Comparison of ENCODE assay signal across 18 mouse cellular contexts in genomic region chr1:55983522-55984066, GRCm38 (mm10).
DNase-seq lines count a peak whose midpoint lies in the region; ATAC-seq and TF ChIP-seq lines count a peak whose summit lies in the region.
"Had no signal": no experiment of that assay in that cellular context is flagged by ENCODE, and none has a peak within 500 bp of the region (broad histone marks: within the 10 kb centered on the region; RNA-seq: fewer than 3 reads in every experiment).

No protein-coding gene starts in this region.

- no peak overlapping the region for H3K9ac ChIP-seq in hindbrain, embryonic 16.5 days (ENCODE audit: low read depth, low read length)
- H3K9ac ChIP-seq in hindbrain, embryonic 11.5 days (ENCODE audit: low read depth, low read length): no peak overlapping the region
- H3K9ac ChIP-seq in intestine, embryonic 15.5 days: no peak overlapping the region
- H3K9ac ChIP-seq: embryonic facial prominence, embryonic 12.5 days; forebrain, embryonic 12.5 days; heart, embryonic 15.5 days had no signal

- no peak overlapping the region for H3K4me3 ChIP-seq in hindbrain, embryonic 16.5 days (ENCODE audit: low read length)
- H3K4me3 ChIP-seq in hindbrain, embryonic 11.5 days (ENCODE audit: low read depth, low read length): no peak overlapping the region
- no peak overlapping the region for H3K4me3 ChIP-seq in left cerebral cortex, adult 2 months
- H3K4me3 ChIP-seq in intestine, embryonic 15.5 days (replicated peaks): no peak overlapping the region
- H3K4me3 ChIP-seq: embryonic facial prominence, embryonic 12.5 days; forebrain, embryonic 12.5 days; heart, embryonic 15.5 days had no signal

- H3K27ac ChIP-seq in hindbrain, embryonic 16.5 days (ENCODE audit: low read depth, low read length): no peak overlapping the region
- H3K27ac ChIP-seq in hindbrain, embryonic 11.5 days (ENCODE audit: low read depth, low read length): no peak overlapping the region
- H3K27ac ChIP-seq in left cerebral cortex, adult 2 months: no peak overlapping the region
- no peak overlapping the region for H3K27ac ChIP-seq in intestine, embryonic 15.5 days
- H3K27ac ChIP-seq: embryonic facial prominence, embryonic 12.5 days; forebrain, embryonic 12.5 days; heart, embryonic 15.5 days; kidney, postnatal 0 days had no signal

- no peaks in the 10 kb centered on the region for H3K36me3 ChIP-seq in hindbrain, embryonic 16.5 days (ENCODE audit: control insufficient read depth, insufficient read depth, low read length)
- H3K36me3 ChIP-seq in hindbrain, embryonic 11.5 days (ENCODE audit: control insufficient read depth, insufficient read depth, low read length): no peaks in the 10 kb centered on the region
- H3K36me3 ChIP-seq in intestine, embryonic 15.5 days: no peaks in the 10 kb centered on the region
- H3K36me3 ChIP-seq: embryonic facial prominence, embryonic 12.5 days; forebrain, embryonic 12.5 days; G1E; heart, embryonic 15.5 days had no signal

- no peaks in the 10 kb centered on the region for H3K9me3 ChIP-seq in hindbrain, embryonic 16.5 days (ENCODE audit: control insufficient read depth, low read length)
- H3K9me3 ChIP-seq in hindbrain, embryonic 11.5 days (ENCODE audit: control insufficient read depth, low read length): no peaks in the 10 kb centered on the region
- no peaks in the 10 kb centered on the region for H3K9me3 ChIP-seq in intestine, embryonic 15.5 days
- H3K9me3 ChIP-seq: embryonic facial prominence, embryonic 12.5 days; forebrain, embryonic 12.5 days; heart, embryonic 15.5 days had no signal

- TF ChIP-seq CTCF in brain, embryonic 14.5 days (IDR thresholded peaks at IDR 0.05; ENCODE audit: borderline replicate concordance, extremely low read depth, insufficient read depth, insufficient read length): no peak
- peak; percentile 27 for TF ChIP-seq CTCF in left cerebral cortex, adult 2 months (IDR thresholded peaks at IDR 0.05)

- no peaks in the 10 kb centered on the region for H3K4me1 ChIP-seq in hindbrain, embryonic 16.5 days (ENCODE audit: control insufficient read depth, insufficient read depth, low read depth, low read length)
- no peaks in the 10 kb centered on the region for H3K4me1 ChIP-seq in hindbrain, embryonic 11.5 days (replicated peaks; ENCODE audit: control insufficient read depth, insufficient read depth, low read length)
- no peaks in the 10 kb centered on the region for H3K4me1 ChIP-seq in intestine, embryonic 15.5 days (replicated peaks)
- H3K4me1 ChIP-seq: embryonic facial prominence, embryonic 12.5 days; forebrain, embryonic 12.5 days; heart, embryonic 15.5 days had no signal

- H3K27me3 ChIP-seq in hindbrain, embryonic 16.5 days (replicated peaks; ENCODE audit: control insufficient read depth, insufficient read depth, low read length): no peaks in the 10 kb centered on the region
- H3K27me3 ChIP-seq in hindbrain, embryonic 11.5 days (ENCODE audit: control insufficient read depth, insufficient read depth, low read length): no peaks in the 10 kb centered on the region
- H3K27me3 ChIP-seq in intestine, embryonic 15.5 days (replicated peaks): no peaks in the 10 kb centered on the region
- H3K27me3 ChIP-seq: embryonic facial prominence, embryonic 12.5 days; forebrain, embryonic 12.5 days; heart, embryonic 15.5 days had no signal

- intact Hi-C loops in left cerebral cortex, adult 2 months (cut with DNase I): no loop called here

- peak; percentile 39 to 43 for DNase-seq in cerebellum, postnatal 14 days
- no peak for DNase-seq in cerebellum, adult 18-20 months
- no peak for DNase-seq in hindbrain, embryonic 11.5 days (ENCODE audit: low spot score)
- DNase-seq in brain, embryonic 14.5 days (ENCODE audit: low read depth): peak; percentile 34
- DNase-seq in left cerebral cortex, adult 2 months (ENCODE audit: extremely low spot score in 1 of 2, low spot score in 2 of 2): no peak
- DNase-seq: adrenal gland, postnatal 10 days; B cell, adult 2 months; gastrocnemius, postnatal 36 days had no signal

- WGBS in hindbrain, embryonic 16.5 days: 61% methylated on average over 5 of the region's 5 CpGs
- 68% methylated on average over 5 of the region's 5 CpGs for WGBS in hindbrain, embryonic 11.5 days
- 72% methylated on average over 5 of the region's 5 CpGs for WGBS in intestine, embryonic 15.5 days

- no peak overlapping the region for H3K4me2 ChIP-seq in hindbrain, embryonic 16.5 days (ENCODE audit: low read length)
- no peak overlapping the region for H3K4me2 ChIP-seq in hindbrain, embryonic 11.5 days (replicated peaks; ENCODE audit: low read depth, low read length)
- no peak overlapping the region for H3K4me2 ChIP-seq in intestine, embryonic 15.5 days (replicated peaks)
- H3K4me2 ChIP-seq: embryonic facial prominence, embryonic 12.5 days; forebrain, embryonic 12.5 days; heart, embryonic 15.5 days; liver, embryonic 11.5 days had no signal

- TF ChIP-seq POLR2A in brain, embryonic 14.5 days (IDR thresholded peaks at IDR 0.05; ENCODE audit: borderline replicate concordance, extremely low read depth, insufficient read depth, insufficient read length, poor library complexity, severe bottlenecking): no peak

- ATAC-seq in hindbrain, embryonic 16.5 days: peak; percentile 74
- no peak for ATAC-seq in hindbrain, embryonic 11.5 days (ENCODE audit: low FRiP score)
- no peak for ATAC-seq in erythroblast, adult 5-6 weeks (replicated peaks; ENCODE audit: low FRiP score, poor library complexity, severe bottlenecking)
- ATAC-seq in intestine, embryonic 15.5 days: no peak
- ATAC-seq: lung, postnatal 0 days had no signal

Comparison
In these comparisons a context has a peak if more than half of its experiments do, and no peak if none do; other contexts are left out.
1. DNase-seq: peak in cerebellum, postnatal 14 days (2 of 2) and brain, embryonic 14.5 days (single experiment); none in cerebellum, adult 18-20 months (0 of 2), hindbrain, embryonic 11.5 days (single experiment) and left cerebral cortex, adult 2 months (0 of 2).